Mouse (Mus musculus) MEL-GATA-1-ER (cell line): ENCODE measurements around the gene Olfr547.

Experiments used
- DNase-seq: peaks from one replicate; pipeline ENCODE4 v3.0.0-alpha.2; 2012; ENCODE audit warnings: low read depth; ENCODE audit errors: extremely low read depth

Olfr547 gene

GRCm38 (mm10) chr7:102564999-102565997, 30.7 kb downstream of the Olfr547 start, which contains the start of gene Trim21:
Trim21 (minus strand) TSS chr7:102565486.
- peak; percentile 82 for DNase-seq

GRCm38 (mm10) chr7:102566219-102566618, 31.7 kb downstream of the Olfr547 start:
- DNase-seq: no peak

GRCm38 (mm10) chr7:102571142-102571541, 36.6 kb downstream of the Olfr547 start, which contains the start of gene Olfr550:
Olfr550 (plus strand) TSS chr7:102571442.
- DNase-seq: no peak

DNA sequence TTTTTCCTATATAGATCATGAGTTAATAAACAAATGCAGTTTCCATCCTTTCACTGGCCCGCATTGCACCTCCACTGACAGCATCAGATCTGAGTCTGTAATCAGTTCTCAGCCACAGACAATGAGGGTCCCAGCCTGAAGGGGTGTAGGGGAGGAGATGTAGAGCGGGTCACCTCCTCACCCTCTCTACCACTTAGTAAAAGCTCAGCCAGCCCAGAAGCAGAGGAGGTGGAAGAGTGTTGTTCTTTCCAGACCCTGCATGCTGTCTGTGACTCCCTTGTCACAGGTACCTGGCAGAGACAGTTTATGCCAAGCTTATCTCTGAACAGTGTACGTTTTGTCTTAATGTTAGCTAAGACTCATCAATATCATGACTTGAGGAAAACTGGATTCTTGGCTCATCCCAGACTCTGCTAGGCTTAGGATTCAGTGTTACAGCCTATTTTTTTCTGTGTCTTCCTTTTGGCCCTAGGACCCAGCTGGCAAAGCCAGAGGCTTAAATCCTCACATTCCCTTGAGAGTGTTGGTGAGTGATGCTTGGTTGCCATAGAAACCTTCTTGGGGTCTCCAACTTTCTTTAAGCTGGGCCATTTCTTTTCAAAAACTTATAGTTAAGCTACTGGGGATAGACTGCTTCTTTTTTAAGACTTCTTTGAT, 38.8 kb downstream of the Olfr547 start:
- DNase-seq: no peak

- no peak for DNase-seq
These were observed 41.4 kb downstream of the Olfr547 start for GRCm38 (mm10) chr7:102575998-102576397.
